Mouse (Mus musculus) brown adipose tissue, adult 24 weeks (tissue): ENCODE measurements at regions not wholly inside any gene's neighbourhood (a gene's known extent, or its start where the extent isn't known, plus 50 kb on each side); places are given as distances from the start of the nearest gene placed in this dataset.
A peak's percentile ranks its signal among the peaks of the same experiment; 100 is the strongest.

Source experiments
- H3K27ac ChIP-seq: fragments of 200-500 bp; replicated peaks from 2 replicates; pipeline ENCODE4 v1.5.1; 2012; ENCODE audit warnings: low read depth, mild to moderate bottlenecking, low read length
- H3K4me1 ChIP-seq: fragments of 200-500 bp; 2 replicates; pipeline ENCODE4 v1.6.1; 2012; ENCODE audit warnings: low read length, mixed read lengths; ENCODE audit not compliant: control insufficient read depth, insufficient read depth, insufficient read length
- H3K4me3 ChIP-seq: fragments of 200-500 bp; 2 replicates; pipeline ENCODE4 v1.5.1; 2012; ENCODE audit warnings: low read depth, mild to moderate bottlenecking, low read length, moderate library complexity; ENCODE audit not compliant: insufficient read depth

GRCm38 (mm10) chr4:34259444-34259843 is 209.5 kb upstream of the Spaca1 start:
- H3K27ac ChIP-seq, result no peak overlapping the region
- H3K4me3 ChIP-seq, result no peak overlapping the region
- no peaks in the 10 kb centered on the region for H3K4me1 ChIP-seq

GRCm38 (mm10) chr4:34260468-34260867 is 210.5 kb upstream of the Spaca1 start:
- Histone ChIP-seq H3K4me3 (no peak overlapping the region), H3K4me1 (no peaks in the 10 kb centered on the region), H3K27ac (no peak overlapping the region)

GRCm38 (mm10) chr4:34261809-34262208 is 211.8 kb upstream of the Spaca1 start:
- Histone ChIP-seq H3K4me1 (no peaks in the 10 kb centered on the region), H3K4me3 (no peak overlapping the region), H3K27ac (no peak overlapping the region)

GRCm38 (mm10) chr4:34264431-34264830 is 214.4 kb upstream of the Spaca1 start:
- Histone ChIP-seq H3K4me3 (no peak overlapping the region), H3K27ac (no peak overlapping the region), H3K4me1 (no peaks in the 10 kb centered on the region)

GRCm38 (mm10) chr4:34274316-34274715 is 224.3 kb upstream of the Spaca1 start:
- no peak overlapping the region for H3K27ac ChIP-seq
- no peaks in the 10 kb centered on the region for H3K4me1 ChIP-seq
- H3K4me3 ChIP-seq, result no peak overlapping the region

- Histone ChIP-seq H3K4me3 (no peak overlapping the region), H3K27ac (no peak overlapping the region), H3K4me1 (no peaks in the 10 kb centered on the region)
Measured at GRCm38 (mm10) chr4:34275372-34275771, 225.4 kb upstream of the Spaca1 start.

- Histone ChIP-seq H3K4me3 (no peak overlapping the region), H3K27ac (no peak overlapping the region)
Measured at GRCm38 (mm10) chr4:34302504-34303108, 248.1 kb upstream of the Akirin2 start.

GRCm38 (mm10) chr4:34308921-34309563 is 241.7 kb upstream of the Akirin2 start:
- Histone ChIP-seq H3K4me3 (no peak overlapping the region), H3K4me1 (no peaks in the 10 kb centered on the region)

More at GRCm38 (mm10) chr4:34302504-34303108, 248.1 kb upstream of the Akirin2 start:
- no peaks in the 10 kb centered on the region for H3K4me1 ChIP-seq

GRCm38 (mm10) chr4:34310061-34310642 is 240.6 kb upstream of the Akirin2 start:
- no peak overlapping the region for H3K4me3 ChIP-seq

More at GRCm38 (mm10) chr4:34308921-34309563, 241.7 kb upstream of the Akirin2 start:
- H3K27ac ChIP-seq, result no peak overlapping the region

GRCm38 (mm10) chr4:34315848-34316247 is 234.9 kb upstream of the Akirin2 start:
- no peaks in the 10 kb centered on the region for H3K4me1 ChIP-seq
- no peak overlapping the region for H3K4me3 ChIP-seq
- no peak overlapping the region for H3K27ac ChIP-seq

More at GRCm38 (mm10) chr4:34310061-34310642, 240.6 kb upstream of the Akirin2 start:
- Histone ChIP-seq H3K4me1 (no peaks in the 10 kb centered on the region), H3K27ac (no peak overlapping the region)

- H3K4me3 ChIP-seq, result no peak overlapping the region
- no peak overlapping the region for H3K27ac ChIP-seq
Measured at GRCm38 (mm10) chr4:34322841-34323240, 227.9 kb upstream of the Akirin2 start.

GRCm38 (mm10) chr4:34328151-34328785 is 222.5 kb upstream of the Akirin2 start:
- Histone ChIP-seq H3K27ac (no peak overlapping the region), H3K4me1 (no peaks in the 10 kb centered on the region), H3K4me3 (peak overlapping the region; percentile 20; the same call in 1 of the 2 replicates)

More at GRCm38 (mm10) chr4:34322841-34323240, 227.9 kb upstream of the Akirin2 start:
- no peaks in the 10 kb centered on the region for H3K4me1 ChIP-seq

GRCm38 (mm10) chr4:34336971-34337797 is 213.6 kb upstream of the Akirin2 start:
- Histone ChIP-seq H3K27ac (no peak overlapping the region), H3K4me3 (no peak overlapping the region), H3K4me1 (no peaks in the 10 kb centered on the region)

GRCm38 (mm10) chr4:34337852-34338251 is 212.9 kb upstream of the Akirin2 start:
- no peak overlapping the region for H3K27ac ChIP-seq
- no peaks in the 10 kb centered on the region for H3K4me1 ChIP-seq
- H3K4me3 ChIP-seq, result no peak overlapping the region

- Histone ChIP-seq H3K4me1 (no peaks in the 10 kb centered on the region), H3K27ac (no peak overlapping the region), H3K4me3 (no peak overlapping the region)
Measured at GRCm38 (mm10) chr4:34340057-34340456, 210.7 kb upstream of the Akirin2 start.
